Mouse (Mus musculus) MN1 (cell line): ENCODE results near the gene Gria1.

ENCODE experiments used
- DNase-seq: peaks from one replicate; pipeline ENCODE4 v3.0.0-alpha.2; 2016; ENCODE audit warnings: low spot score

The Gria1 gene

GRCm38 (mm10) chr11:57298665-57299064, 287.5 kb downstream of the Gria1 start:
- DNase-seq: no peak

DNA sequence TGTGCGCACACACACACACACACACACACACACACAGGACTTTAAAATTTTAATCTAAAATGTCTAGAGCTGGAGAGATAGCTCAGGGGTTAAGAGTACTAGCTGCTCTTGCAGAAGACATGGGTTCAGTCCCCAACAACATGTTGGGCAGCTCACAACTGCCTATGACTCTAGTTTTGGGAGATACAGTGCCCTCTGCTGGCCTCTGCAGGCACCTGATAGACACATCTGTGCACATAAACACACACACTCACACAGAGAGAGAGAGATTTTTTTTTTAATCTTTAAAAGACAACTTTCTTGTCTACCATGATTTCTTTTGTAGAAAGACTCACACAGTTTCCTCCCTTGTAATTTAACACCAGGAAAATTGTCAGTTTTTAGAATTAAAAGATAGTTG, 292.4 kb downstream of the Gria1 start:
- no peak for DNase-seq

GRCm38 (mm10) chr11:57306116-57306515, 294.9 kb downstream of the Gria1 start:
- no peak for DNase-seq

- DNase-seq: no peak
Measured at GRCm38 (mm10) chr11:57306892-57307291, 295.7 kb downstream of the Gria1 start.

DNA sequence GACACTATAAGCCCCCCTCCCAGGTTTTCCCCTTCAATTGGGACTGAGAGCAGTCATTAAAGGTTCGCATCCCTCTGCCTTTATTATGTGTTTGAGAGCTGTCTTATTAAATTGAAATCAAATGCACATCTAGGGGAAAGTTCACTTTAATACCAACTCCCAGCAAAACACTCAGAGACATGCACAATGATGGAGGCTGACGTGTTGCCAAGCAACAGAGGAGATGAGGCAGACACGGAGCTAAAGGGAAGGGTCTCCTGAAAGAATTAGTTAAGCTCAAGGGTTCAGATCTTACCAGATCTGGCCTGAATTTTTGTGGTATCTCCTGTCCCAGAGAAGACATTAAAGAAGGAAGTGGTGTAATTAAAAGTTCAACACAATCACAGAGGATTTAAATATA, 305.9 kb downstream of the Gria1 start:
- DNase-seq: no peak

- no peak for DNase-seq
Measured at GRCm38 (mm10) chr11:57317478-57317877, 306.3 kb downstream of the Gria1 start.

GRCm38 (mm10) chr11:57319374-57319773, 308.2 kb downstream of the Gria1 start:
- DNase-seq: no peak

GRCm38 (mm10) chr11:57324099-57324498, 312.9 kb downstream of the Gria1 start:
- no peak for DNase-seq
